Mouse (Mus musculus) MEL (cell line): ENCODE data around the gene Serpina7. TPM values are rescaled to one million over a fixed set of nuclear protein-coding genes. Genes with fewer than 3 reads are reported as not detected.

Experiments used
- DNase-seq: peaks from one replicate; pipeline ENCODE4 v3.0.0; 2011; ENCODE audit warnings: low read depth, low spot score
- H3K27ac ChIP-seq: 2 replicates; pipeline ENCODE4 v1.5.1; 2012; ENCODE audit warnings: low read depth, mild to moderate bottlenecking, control low read depth, low read length, moderate library complexity; ENCODE audit not compliant: control insufficient read depth
- H3K27me3 ChIP-seq, 2 experiments: fragments of 150-350 bp in 1 of 2; sonication (generic) in 1 of 2; 2 replicates each; pipeline ENCODE4 v1.6.1; 2012; ENCODE audit warnings: low read length in 2 of 2, mild to moderate bottlenecking in 2 of 2, improper control_type of control experiment in 1 of 2, moderate library complexity in 1 of 2; ENCODE audit not compliant: insufficient read depth in 2 of 2, control insufficient read depth in 1 of 2
- H3K36me3 ChIP-seq, 2 experiments: 2 replicates each; pipeline ENCODE4 v1.6.1; 2012 to 2014; ENCODE audit warnings: low read length in 2 of 2, improper control_type of control experiment in 1 of 2, inconsistent platforms in 1 of 2, mild to moderate bottlenecking in 1 of 2; ENCODE audit not compliant: insufficient read depth in 2 of 2, control insufficient read depth in 1 of 2
- H3K4me1 ChIP-seq, 2 experiments: fragments of 150-350 bp in 1 of 2; sonication (generic) in 1 of 2; 2 replicates each; pipeline ENCODE4 v1.6.1; 2012; ENCODE audit warnings: low read length in 2 of 2, improper control_type of control experiment in 1 of 2, mild to moderate bottlenecking in 1 of 2; ENCODE audit not compliant: insufficient read depth in 2 of 2, control insufficient read depth in 1 of 2
- H3K4me3 ChIP-seq, 2 experiments: fragments of 150-350 bp in 1 of 2; sonication (generic) in 1 of 2; 2 replicates each; pipeline ENCODE4 v1.5.1; 2012; ENCODE audit warnings: low read depth in 2 of 2, low read length in 2 of 2, mild to moderate bottlenecking in 2 of 2, moderate library complexity in 2 of 2, control low read depth in 1 of 2, improper control_type of control experiment in 1 of 2; ENCODE audit not compliant: control insufficient read depth in 1 of 2, insufficient read depth in 1 of 2
- H3K79me2 ChIP-seq: 2 replicates; pipeline ENCODE4 v1.6.1; 2012; ENCODE audit warnings: mild to moderate bottlenecking, low read length, moderate library complexity; ENCODE audit not compliant: control insufficient read depth, poor library complexity, insufficient read depth
- H3K9ac ChIP-seq: 2 replicates; pipeline ENCODE4 v1.6.1; 2012; ENCODE audit warnings: low read depth, mild to moderate bottlenecking, control low read depth, low read length, moderate library complexity; ENCODE audit not compliant: control insufficient read depth, poor library complexity, severe bottlenecking
- H3K9me3 ChIP-seq: fragments of 150-350 bp; sonication (generic); replicated peaks from 2 replicates; pipeline ENCODE4 v1.6.1; 2012; ENCODE audit warnings: mild to moderate bottlenecking, low read length, improper control_type of control experiment, moderate library complexity; ENCODE audit not compliant: insufficient read depth
- BHLHE40 ChIP-seq: IDR thresholded peaks from 2 replicates; pipeline ENCODE4 v1.6.1; 2012; ENCODE audit warnings: low read depth, mild to moderate bottlenecking, inconsistent platforms, low read length, improper control_type of control experiment, borderline replicate concordance
- CTCF ChIP-seq, 3 experiments: IDR thresholded peaks in 2 of 3; conservative IDR thresholded peaks in 1 of 3; 2 replicates each; pipeline ENCODE4 v1.5.1; 2011 to 2012; ENCODE audit warnings: low read length in 3 of 3, low read depth in 2 of 3, mild to moderate bottlenecking in 2 of 3, improper control_type of control experiment in 1 of 3, inconsistent platforms in 1 of 3, mixed read lengths in 1 of 3, moderate library complexity in 1 of 3; ENCODE audit not compliant: control insufficient read depth in 1 of 3, insufficient read depth in 1 of 3, poor library complexity in 1 of 3, severe bottlenecking in 1 of 3
- ELF1 ChIP-seq: IDR thresholded peaks from 2 replicates; pipeline ENCODE4 v1.6.1; 2014; ENCODE audit warnings: low read depth, mild to moderate bottlenecking, inconsistent platforms, low read length, improper control_type of control experiment, moderate library complexity
- ETS1 ChIP-seq: IDR thresholded peaks from 2 replicates; pipeline ENCODE4 v1.6.1; 2012; ENCODE audit warnings: low read depth, mild to moderate bottlenecking, inconsistent platforms, low read length, improper control_type of control experiment, moderate library complexity
- GABPA ChIP-seq: IDR thresholded peaks from 2 replicates; pipeline ENCODE4 v1.6.1; 2012; ENCODE audit warnings: low read depth, mild to moderate bottlenecking, inconsistent platforms, low read length, improper control_type of control experiment, moderate library complexity
- MAFK ChIP-seq: IDR thresholded peaks from 2 replicates; pipeline ENCODE4 v1.6.1; 2011; ENCODE audit warnings: low read depth, mild to moderate bottlenecking, low read length, improper control_type of control experiment, borderline replicate concordance
- MAZ ChIP-seq: IDR thresholded peaks from 2 replicates; pipeline ENCODE4 v1.6.1; 2012; ENCODE audit warnings: low read depth, mild to moderate bottlenecking, inconsistent platforms, low read length, improper control_type of control experiment
- MXI1 ChIP-seq: IDR thresholded peaks from 2 replicates; pipeline ENCODE4 v1.6.1; 2011; ENCODE audit warnings: mild to moderate bottlenecking, low read depth, low read length, improper control_type of control experiment
- MYC ChIP-seq: IDR thresholded peaks from 2 replicates; pipeline ENCODE4 v1.6.1; 2011; ENCODE audit warnings: low read depth, mild to moderate bottlenecking, low read length, improper control_type of control experiment, moderate library complexity
- NELFE ChIP-seq: IDR thresholded peaks from 2 replicates; pipeline ENCODE4 v1.6.1; 2011; ENCODE audit warnings: low read depth, low read length, improper control_type of control experiment
- RCOR1 ChIP-seq: IDR thresholded peaks from 2 replicates; pipeline ENCODE4 v1.6.1; 2012; ENCODE audit warnings: low read depth, mild to moderate bottlenecking, inconsistent platforms, low read length, improper control_type of control experiment
- SMC3 ChIP-seq: IDR thresholded peaks from 2 replicates; pipeline ENCODE4 v1.6.1; 2011; ENCODE audit warnings: low read depth, low read length, improper control_type of control experiment
- TBP ChIP-seq: IDR thresholded peaks from 2 replicates; pipeline ENCODE4 v1.8.0; 2011; ENCODE audit warnings: low read depth, low read length, improper control_type of control experiment
- TCF12 ChIP-seq: IDR thresholded peaks from 2 replicates; pipeline ENCODE4 v1.6.1; 2014; ENCODE audit warnings: low read depth, mild to moderate bottlenecking, inconsistent platforms, low read length, improper control_type of control experiment, moderate library complexity
- UBTF ChIP-seq: IDR thresholded peaks from 2 replicates; pipeline ENCODE4 v1.6.1; 2012; ENCODE audit warnings: low read depth, mild to moderate bottlenecking, inconsistent platforms, low read length, improper control_type of control experiment, moderate library complexity, borderline replicate concordance; ENCODE audit not compliant: insufficient read depth
- USF1 ChIP-seq: IDR thresholded peaks from 2 replicates; pipeline ENCODE4 v1.6.1; 2014; ENCODE audit warnings: low read depth, mild to moderate bottlenecking, inconsistent platforms, low read length, improper control_type of control experiment, moderate library complexity
- ZC3H11A ChIP-seq: IDR thresholded peaks from 2 replicates; pipeline ENCODE4 v1.6.1; 2012; ENCODE audit warnings: low read depth, mild to moderate bottlenecking, inconsistent platforms, low read length, improper control_type of control experiment
- ZKSCAN1 ChIP-seq: IDR thresholded peaks from 2 replicates; pipeline ENCODE4 v1.6.1; 2012; ENCODE audit warnings: low read depth, mild to moderate bottlenecking, inconsistent platforms, low read length, improper control_type of control experiment, moderate library complexity
- ZNF384 ChIP-seq: IDR thresholded peaks from 2 replicates; pipeline ENCODE4 v1.6.1; 2012; ENCODE audit warnings: low read depth, mild to moderate bottlenecking, inconsistent platforms, low read length, improper control_type of control experiment
- polyA plus RNA-seq, 2 experiments: library from polyadenylated mRNA; stranded (reverse) in 1 of 2; unstranded in 1 of 2; fragments of >175 nt in 1 of 2; fragments of >200 nt in 1 of 2; gene quantifications; 2 replicates each; pipeline versions ENCODE4 v1.2.1 to v1.2.4; 2012; ENCODE audit warnings: low replicate concordance in 2 of 2, low read depth in 1 of 2; ENCODE audit not compliant: insufficient read length in 2 of 2, insufficient read depth in 1 of 2, missing spikeins in 1 of 2
- total RNA-seq: library from RNA; depleted of rRNA; stranded (reverse); fragments of 300-350 nt; gene quantifications from 2 replicates; pipeline ENCODE4 v1.2.3, GENCODE M21; 2012

Serpina7 gene
- total and polyA plus RNA-seq, 3 experiments = not detected

DNA sequence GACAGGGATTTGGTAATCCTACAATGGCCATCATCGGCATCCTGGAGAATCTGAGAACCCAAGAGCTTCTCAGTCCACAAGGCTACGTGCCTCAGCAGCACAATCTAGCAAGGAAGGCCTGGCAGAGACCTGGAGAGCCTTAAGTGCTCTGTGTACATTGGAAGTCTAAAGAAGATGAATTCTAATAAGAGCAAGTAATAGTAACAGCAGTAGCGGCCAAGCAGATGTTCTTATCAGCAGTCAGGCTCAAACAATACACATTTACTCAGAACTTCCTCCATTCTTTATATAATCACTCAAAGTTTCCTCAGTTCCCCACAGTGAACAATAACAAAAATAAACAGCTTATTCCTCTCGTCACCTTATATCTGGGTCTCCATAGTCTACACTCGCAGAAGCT is 21.0 kb downstream of the Serpina7 start:
- H3K9ac ChIP-seq = no peak overlapping the region
- H3K9me3 ChIP-seq = no peaks in the 10 kb centered on the region
- no peak for DNase-seq
- no peaks in the 10 kb centered on the region for H3K4me1 ChIP-seq
- no peaks in the 10 kb centered on the region for H3K79me2 ChIP-seq
- H3K36me3 ChIP-seq = no peaks in the 10 kb centered on the region
- no peaks in the 10 kb centered on the region for H3K27me3 ChIP-seq
- H3K4me3 ChIP-seq = no peak overlapping the region
- TF ChIP-seq ZKSCAN1 = no peak
- no peak for TF ChIP-seq ETS1
- TF ChIP-seq MYC = no peak
- no peak for TF ChIP-seq ELF1
- H3K27ac ChIP-seq = no peak overlapping the region

GRCm38 (mm10) chrX:139053149-139053548 is 31.9 kb downstream of the Serpina7 start:
- no peaks in the 10 kb centered on the region for H3K27me3 ChIP-seq
- H3K9ac ChIP-seq = no peak overlapping the region
- no peak overlapping the region for H3K4me3 ChIP-seq
- H3K79me2 ChIP-seq = no peaks in the 10 kb centered on the region
- H3K9me3 ChIP-seq = no peaks in the 10 kb centered on the region
- no peak overlapping the region for H3K27ac ChIP-seq
- no peaks in the 10 kb centered on the region for H3K4me1 ChIP-seq
- no peak for DNase-seq
- no peaks in the 10 kb centered on the region for H3K36me3 ChIP-seq
- no peak for TF ChIP-seq ZC3H11A

- H3K36me3 ChIP-seq = no peaks in the 10 kb centered on the region
- no peak overlapping the region for H3K27ac ChIP-seq
- DNase-seq = no peak
- no peaks in the 10 kb centered on the region for H3K4me1 ChIP-seq
- no peak overlapping the region for H3K9ac ChIP-seq
- no peak for TF ChIP-seq NELFE
- TF ChIP-seq CTCF (IDR thresholded peaks at IDR 0.05 in 2 of 3, conservative IDR thresholded peaks at IDR 0.05 in 1 of 3; ENCODE audit: control insufficient read depth in 1 of 3, insufficient read depth in 1 of 3, low read depth in 2 of 3, low read length in 3 of 3, poor library complexity in 1 of 3, severe bottlenecking in 1 of 3) = no peak
- TF ChIP-seq MXI1 = no peak
- TF ChIP-seq ZNF384 = no peak
- no peak for TF ChIP-seq TCF12
- no peak for TF ChIP-seq UBTF
- TF ChIP-seq RCOR1 = no peak
- TF ChIP-seq BHLHE40 = no peak
- TF ChIP-seq USF1 = no peak
- TF ChIP-seq TBP = no peak
- TF ChIP-seq SMC3 = no peak
- no peak for TF ChIP-seq MAZ
- TF ChIP-seq MAFK = no peak
- TF ChIP-seq GABPA = no peak
- TF ChIP-seq, all 39 proteins: peak for 0
- Histone ChIP-seq H3K27me3 (no peaks in the 10 kb centered on the region), H3K4me3 (no peak overlapping the region), H3K9me3 (no peaks in the 10 kb centered on the region), H3K79me2 (no peaks in the 10 kb centered on the region)
Measured at GRCm38 (mm10) chrX:139051976-139052375, 33.1 kb downstream of the Serpina7 start.
